Comparison of ENCODE assay signal across 8 mouse cellular contexts in the genomic region with DNA sequence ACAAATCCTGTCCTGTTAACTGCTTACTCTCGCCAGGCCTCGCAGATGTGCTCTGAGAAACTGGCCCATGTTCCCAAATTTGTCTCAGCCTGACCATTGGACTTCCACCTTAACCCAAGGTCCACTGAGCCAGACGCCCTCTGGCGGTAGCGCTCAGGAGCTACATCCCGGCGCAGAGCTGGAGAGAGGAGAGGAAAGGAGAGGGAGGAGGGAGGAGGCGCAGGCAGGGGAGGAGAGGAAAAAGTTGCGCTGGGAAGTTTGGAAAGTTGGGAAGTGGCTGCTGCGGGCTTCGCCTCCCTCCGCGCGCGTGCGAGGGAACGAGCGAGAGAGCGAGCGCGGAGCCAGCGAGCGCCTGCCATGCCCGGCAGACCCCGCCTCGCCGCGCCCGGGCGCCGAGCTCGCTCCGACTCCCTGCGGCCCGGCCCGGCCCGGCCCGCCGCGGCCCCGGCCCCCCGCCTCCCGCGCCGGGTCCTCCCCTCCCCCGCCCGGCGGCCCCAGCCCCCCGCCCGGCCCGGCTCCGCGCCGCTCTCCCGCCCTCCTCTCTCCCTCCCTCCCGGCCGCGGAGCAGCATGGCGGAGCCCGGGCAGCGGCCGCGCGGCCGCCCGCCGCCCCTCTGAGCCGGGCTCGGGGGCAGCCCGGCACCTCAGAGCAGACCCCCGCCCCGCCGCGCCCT. TPM values are rescaled to one million over a fixed set of nuclear protein-coding genes. Genes with fewer than 3 reads are reported as not detected.
DNase-seq lines count a peak whose midpoint lies in the region; ATAC-seq lines count a peak whose summit lies in the region.

No protein-coding gene starts in this region.

- H3K27me3 ChIP-seq in hindbrain, embryonic 15.5 days: peaks cover 30% of the 10 kb centered on the region

- H3K4me2 ChIP-seq in hindbrain, embryonic 15.5 days: peak overlapping the region; percentile 99

- H3K4me3 ChIP-seq in hindbrain, embryonic 15.5 days: peak overlapping the region; percentile 67

- under 1% methylated on average over 18 of the region's 74 CpGs for WGBS in hindbrain, embryonic 15.5 days

- DNase-seq in ZHBTc4 (ENCODE audit: low read depth, low spot score): peak; percentile 94
- DNase-seq in cerebellum, postnatal 4 days (ENCODE audit: low spot score in 2 of 2): peak; percentile 88 to 93
- DNase-seq in gastrocnemius, adult 18-20 months (ENCODE audit: low spot score): peak; percentile 85
- DNase-seq in layer of hippocampus, postnatal 36 days: peak; percentile 77 to 78
- DNase-seq in lung, postnatal 14 days: peak; percentile 88
- DNase-seq in retina, embryonic 14.5 days (ENCODE audit: low spot score): peak; percentile 92
- peak; percentile 58 for DNase-seq in thymus, postnatal 25 days

- peak overlapping the region; percentile 63 for H3K27ac ChIP-seq in hindbrain, embryonic 15.5 days (replicated peaks)

- peak; percentile 88 for ATAC-seq in hindbrain, embryonic 15.5 days (ENCODE audit: low FRiP score, low read depth)

- no peaks in the 10 kb centered on the region for H3K36me3 ChIP-seq in hindbrain, embryonic 15.5 days

- no peaks in the 10 kb centered on the region for H3K9me3 ChIP-seq in hindbrain, embryonic 15.5 days

- H3K4me1 ChIP-seq in hindbrain, embryonic 15.5 days (replicated peaks): peaks cover 16% of the 10 kb centered on the region

- H3K9ac ChIP-seq in hindbrain, embryonic 15.5 days: peak overlapping the region; percentile 63

RNA-seq across cellular contexts. Expression of gene Trabd2b, which starts 0.7 kb away (rescaled TPM):
- 1 to 10 TPM in 1 of 2 experiments, under 1 TPM in 1; 0.96 to 2.0 TPM for total RNA-seq in gastrocnemius, adult 18-20 months (2021)
- polyA plus RNA-seq in hindbrain, embryonic 15.5 days (2015; fragmentation: Nextera tagmentation; extraction: Ambion mirVana): 0.83 and 0.93 TPM in 2 replicates
- total RNA-seq in layer of hippocampus, postnatal 36 days (2021): 1 to 10 TPM; 1.0 to 1.8 TPM

Comparison
In these comparisons a context has a peak if more than half of its experiments do, and no peak if none do; other contexts are left out.
1. Peak in every context shown above with its lines: DNase-seq, ATAC-seq, H3K4me3 ChIP-seq and H3K27ac ChIP-seq.